Mouse (Mus musculus): ENCODE data around the gene Spcs2. TPM values are rescaled to one million over a fixed set of nuclear protein-coding genes. Genes with fewer than 3 reads are reported as not detected.

The Spcs2 gene
- polyA plus RNA-seq, 1 experiment from 2014 or later = 245 TPM

DNA sequence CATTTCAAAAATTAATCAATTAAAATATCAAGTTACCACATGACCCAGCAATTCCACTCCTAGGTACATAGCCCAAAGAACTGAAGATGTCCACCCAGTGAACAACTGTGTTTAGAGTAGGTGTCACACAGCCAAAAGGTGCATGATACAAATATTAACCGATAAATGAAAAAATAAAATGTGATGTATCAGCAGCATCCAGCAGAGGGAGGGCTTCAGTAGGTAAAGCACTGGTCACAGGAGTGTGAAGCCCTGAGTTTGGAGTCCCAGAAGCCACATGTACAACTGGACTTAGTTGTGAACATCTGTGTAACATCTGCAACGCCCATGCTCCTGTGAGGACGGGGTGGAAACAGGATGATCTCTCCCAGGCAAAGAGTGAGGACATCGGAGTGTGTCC lies 9.0 kb downstream of the Spcs2 start:
- H3K4me1 ChIP-seq (ENCODE audit: control insufficient read depth, insufficient read depth, low read length) = peaks cover 11% of the 10 kb centered on the region
- no peaks in the 10 kb centered on the region for H3K27me3 ChIP-seq (ENCODE audit: control insufficient read depth, insufficient read depth, low read length)
- no peak overlapping the region for H3K4me3 ChIP-seq (ENCODE audit: low read depth, low read length)
- no peaks in the 10 kb centered on the region for H3K9me3 ChIP-seq (ENCODE audit: control insufficient read depth, low read length)
- 92% methylated on average over 4 of the region's 4 CpGs for WGBS
- no peak overlapping the region for H3K4me2 ChIP-seq (ENCODE audit: low read depth, low read length)
- ATAC-seq (ENCODE audit: low read depth) = no peak
- no peak overlapping the region for H3K9ac ChIP-seq (replicated peaks; ENCODE audit: low read depth, low read length)
- H3K27ac ChIP-seq (ENCODE audit: low read depth, low read length) = no peak overlapping the region
- 0 out of 2 replicates have a peak, but pooled peaks cover 6% of the 10 kb centered on the region for H3K36me3 ChIP-seq (ENCODE audit: control insufficient read depth, insufficient read depth, low read length)

DNA sequence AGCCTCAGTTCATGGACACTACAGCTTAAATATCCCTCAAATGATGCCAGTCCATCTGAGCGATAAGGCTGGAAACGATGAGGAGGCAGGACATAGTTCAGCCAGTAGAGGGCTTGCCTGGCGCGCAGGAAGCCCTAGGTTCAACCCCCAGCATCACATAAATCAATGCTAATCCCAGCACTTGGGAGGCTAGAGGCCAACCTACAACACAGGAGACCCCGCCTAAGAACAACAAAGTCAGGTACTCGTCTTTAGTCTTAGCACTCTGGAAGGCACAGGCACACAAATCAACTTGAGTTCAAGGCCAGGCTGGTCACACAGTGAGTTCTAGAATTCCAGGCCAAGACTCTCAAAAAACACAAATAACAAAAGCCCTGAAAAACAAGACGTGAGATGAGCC lies 9.9 kb downstream of the Spcs2 start:
- Histone ChIP-seq H3K4me3 (ENCODE audit: low read depth, low read length) (no peak overlapping the region), H3K9me3 (ENCODE audit: control insufficient read depth, low read length) (no peaks in the 10 kb centered on the region), H3K4me1 (ENCODE audit: control insufficient read depth, insufficient read depth, low read length) (peaks cover 11% of the 10 kb centered on the region), H3K27me3 (ENCODE audit: control insufficient read depth, insufficient read depth, low read length) (no peaks in the 10 kb centered on the region), H3K9ac (replicated peaks; ENCODE audit: low read depth, low read length) (no peak overlapping the region), H3K36me3 (ENCODE audit: control insufficient read depth, insufficient read depth, low read length) (0 out of 2 replicates have a peak, but pooled peaks cover 6% of the 10 kb centered on the region), H3K4me2 (ENCODE audit: low read depth, low read length) (no peak overlapping the region), H3K27ac (ENCODE audit: low read depth, low read length) (no peak overlapping the region)
- 88% methylated on average over 7 of the region's 7 CpGs for WGBS
- no peak for ATAC-seq (ENCODE audit: low read depth)

- 0 out of 2 replicates have a peak, but pooled peaks cover 3% of the 10 kb centered on the region for H3K4me1 ChIP-seq (ENCODE audit: control insufficient read depth, insufficient read depth, low read length)
- no peaks in the 10 kb centered on the region for H3K27me3 ChIP-seq (ENCODE audit: control insufficient read depth, insufficient read depth, low read length)
- WGBS = 83% methylated on average over 6 of the region's 6 CpGs
- no peaks in the 10 kb centered on the region for H3K9me3 ChIP-seq (ENCODE audit: control insufficient read depth, low read length)
- H3K4me3 ChIP-seq (ENCODE audit: low read depth, low read length) = no peak overlapping the region
- no peak for ATAC-seq (ENCODE audit: low read depth)
- no peak overlapping the region for H3K9ac ChIP-seq (replicated peaks; ENCODE audit: low read depth, low read length)
- no peak overlapping the region for H3K4me2 ChIP-seq (ENCODE audit: low read depth, low read length)
- no peak overlapping the region for H3K27ac ChIP-seq (ENCODE audit: low read depth, low read length)
- peaks cover 15% of the 10 kb centered on the region for H3K36me3 ChIP-seq (ENCODE audit: control insufficient read depth, insufficient read depth, low read length)
These were observed 11.6 kb downstream of the Spcs2 start for GRCm38 (mm10) chr7:99851618-99852017.

DNA sequence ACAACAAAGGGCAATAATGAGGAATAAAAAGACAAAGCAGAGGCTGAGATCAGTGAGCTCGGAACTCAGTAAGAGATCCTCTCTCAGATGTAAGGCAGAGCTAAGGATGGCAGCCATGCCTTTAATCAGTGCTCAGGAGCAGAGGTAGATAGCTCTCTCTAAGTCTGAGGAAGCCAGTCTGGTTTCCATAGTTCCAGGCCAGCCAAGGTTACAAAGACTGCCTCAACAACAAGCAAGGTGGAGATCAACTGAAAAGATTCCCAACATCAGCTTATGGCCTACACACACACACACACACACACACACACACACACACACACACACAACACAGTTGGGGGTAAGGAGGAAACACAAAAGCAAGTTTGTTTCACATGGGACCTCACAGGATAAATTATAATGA lies 12.1 kb downstream of the Spcs2 start:
- H3K36me3 ChIP-seq (ENCODE audit: control insufficient read depth, insufficient read depth, low read length) = peaks cover 19% of the 10 kb centered on the region
- no peak for ATAC-seq (ENCODE audit: low read depth)

GRCm38 (mm10) chr7:99850534-99850933 lies 12.7 kb downstream of the Spcs2 start:
- Histone ChIP-seq H3K27ac (ENCODE audit: low read depth, low read length) (no peak overlapping the region), H3K4me1 (ENCODE audit: control insufficient read depth, insufficient read depth, low read length) (no peaks in the 10 kb centered on the region), H3K9me3 (ENCODE audit: control insufficient read depth, low read length) (no peaks in the 10 kb centered on the region), H3K27me3 (ENCODE audit: control insufficient read depth, insufficient read depth, low read length) (no peaks in the 10 kb centered on the region), H3K36me3 (ENCODE audit: control insufficient read depth, insufficient read depth, low read length) (peaks cover 20% of the 10 kb centered on the region), H3K4me2 (ENCODE audit: low read depth, low read length) (no peak overlapping the region), H3K4me3 (ENCODE audit: low read depth, low read length) (no peak overlapping the region), H3K9ac (replicated peaks; ENCODE audit: low read depth, low read length) (no peak overlapping the region)
- no peak for ATAC-seq (ENCODE audit: low read depth)
- 87% methylated on average over 5 of the region's 5 CpGs for WGBS

More for the DNA sequence above, 12.1 kb downstream of the Spcs2 start:
- Histone ChIP-seq H3K4me2 (ENCODE audit: low read depth, low read length) (no peak overlapping the region), H3K4me1 (ENCODE audit: control insufficient read depth, insufficient read depth, low read length) (0 out of 2 replicates have a peak, but pooled peaks cover 3% of the 10 kb centered on the region), H3K9ac (replicated peaks; ENCODE audit: low read depth, low read length) (no peak overlapping the region), H3K4me3 (ENCODE audit: low read depth, low read length) (no peak overlapping the region), H3K27ac (ENCODE audit: low read depth, low read length) (no peak overlapping the region), H3K27me3 (ENCODE audit: control insufficient read depth, insufficient read depth, low read length) (no peaks in the 10 kb centered on the region), H3K9me3 (ENCODE audit: control insufficient read depth, low read length) (no peaks in the 10 kb centered on the region)
- WGBS = 47% methylated on average over 1 of the region's 1 CpGs

- H3K4me3 ChIP-seq (ENCODE audit: low read depth, low read length) = no peak overlapping the region
- no peaks in the 10 kb centered on the region for H3K9me3 ChIP-seq (ENCODE audit: control insufficient read depth, low read length)
- no peak overlapping the region for H3K27ac ChIP-seq (ENCODE audit: low read depth, low read length)
- peaks cover 36% of the 10 kb centered on the region for H3K36me3 ChIP-seq (ENCODE audit: control insufficient read depth, insufficient read depth, low read length)
- 96% methylated on average over 8 of the region's 8 CpGs for WGBS
- H3K27me3 ChIP-seq (ENCODE audit: control insufficient read depth, insufficient read depth, low read length) = no peaks in the 10 kb centered on the region
- no peaks in the 10 kb centered on the region for H3K4me1 ChIP-seq (ENCODE audit: control insufficient read depth, insufficient read depth, low read length)
- no peak overlapping the region for H3K9ac ChIP-seq (replicated peaks; ENCODE audit: low read depth, low read length)
- ATAC-seq (ENCODE audit: low read depth) = no peak
- no peak overlapping the region for H3K4me2 ChIP-seq (ENCODE audit: low read depth, low read length)
These were observed 17.6 kb downstream of the Spcs2 start for GRCm38 (mm10) chr7:99845533-99846236.

- no peaks in the 10 kb centered on the region for H3K27me3 ChIP-seq (ENCODE audit: control insufficient read depth, insufficient read depth, low read length)
- no peak overlapping the region for H3K9ac ChIP-seq (replicated peaks; ENCODE audit: low read depth, low read length)
- no peak overlapping the region for H3K27ac ChIP-seq (ENCODE audit: low read depth, low read length)
- peaks cover 35% of the 10 kb centered on the region for H3K36me3 ChIP-seq (ENCODE audit: control insufficient read depth, insufficient read depth, low read length)
- H3K4me1 ChIP-seq (ENCODE audit: control insufficient read depth, insufficient read depth, low read length) = no peaks in the 10 kb centered on the region
- 95% methylated on average over 3 of the region's 3 CpGs for WGBS
- ATAC-seq (ENCODE audit: low read depth) = no peak
- H3K4me3 ChIP-seq (ENCODE audit: low read depth, low read length) = no peak overlapping the region
- no peaks in the 10 kb centered on the region for H3K9me3 ChIP-seq (ENCODE audit: control insufficient read depth, low read length)
- H3K4me2 ChIP-seq (ENCODE audit: low read depth, low read length) = no peak overlapping the region
These were observed 25.0 kb downstream of the Spcs2 start for GRCm38 (mm10) chr7:99838241-99838640.

GRCm38 (mm10) chr7:99837358-99838071 lies 25.7 kb downstream of the Spcs2 start:
- H3K4me3 ChIP-seq (ENCODE audit: low read depth, low read length) = no peak overlapping the region
- WGBS = 89% methylated on average over 6 of the region's 6 CpGs
- H3K9me3 ChIP-seq (ENCODE audit: control insufficient read depth, low read length) = no peaks in the 10 kb centered on the region
- H3K4me1 ChIP-seq (ENCODE audit: control insufficient read depth, insufficient read depth, low read length) = no peaks in the 10 kb centered on the region
- H3K36me3 ChIP-seq (ENCODE audit: control insufficient read depth, insufficient read depth, low read length) = peaks cover 32% of the 10 kb centered on the region
- no peak overlapping the region for H3K4me2 ChIP-seq (ENCODE audit: low read depth, low read length)
- H3K27me3 ChIP-seq (ENCODE audit: control insufficient read depth, insufficient read depth, low read length) = no peaks in the 10 kb centered on the region
- ATAC-seq (ENCODE audit: low read depth) = no peak
- no peak overlapping the region for H3K27ac ChIP-seq (ENCODE audit: low read depth, low read length)
- no peak overlapping the region for H3K9ac ChIP-seq (replicated peaks; ENCODE audit: low read depth, low read length)

DNA sequence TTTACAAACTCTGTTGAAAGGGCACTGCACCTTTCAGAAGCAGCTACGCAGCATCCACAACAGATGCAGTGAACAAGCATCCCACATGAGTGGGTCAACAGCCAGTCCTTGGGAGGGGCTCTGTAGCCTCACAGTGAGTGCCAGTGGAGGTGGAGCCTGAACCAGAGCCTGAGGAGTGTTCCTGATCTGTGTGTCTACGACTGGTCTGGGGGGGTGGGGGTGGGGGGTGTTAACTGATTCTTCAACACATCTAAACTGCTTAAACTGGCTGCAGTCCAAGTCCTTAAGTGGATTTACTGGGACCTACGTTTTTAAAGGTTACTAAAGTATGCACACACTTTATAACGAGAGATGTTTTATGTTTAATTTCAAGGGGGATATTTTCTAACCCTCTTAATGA lies 26.5 kb downstream of the Spcs2 start:
- H3K9me3 ChIP-seq (ENCODE audit: control insufficient read depth, low read length) = no peaks in the 10 kb centered on the region
- ATAC-seq (ENCODE audit: low read depth) = no peak
- H3K36me3 ChIP-seq (ENCODE audit: control insufficient read depth, insufficient read depth, low read length) = peaks cover 26% of the 10 kb centered on the region; the same call in 1 of the 2 replicates
- H3K27ac ChIP-seq (ENCODE audit: low read depth, low read length) = no peak overlapping the region
- H3K4me2 ChIP-seq (ENCODE audit: low read depth, low read length) = no peak overlapping the region
- WGBS = 70% methylated on average over 4 of the region's 4 CpGs
- no peak overlapping the region for H3K4me3 ChIP-seq (ENCODE audit: low read depth, low read length)
- no peaks in the 10 kb centered on the region for H3K4me1 ChIP-seq (ENCODE audit: control insufficient read depth, insufficient read depth, low read length)
- no peaks in the 10 kb centered on the region for H3K27me3 ChIP-seq (ENCODE audit: control insufficient read depth, insufficient read depth, low read length)
- no peak overlapping the region for H3K9ac ChIP-seq (replicated peaks; ENCODE audit: low read depth, low read length)
